Mouse (Mus musculus): ENCODE measurements around the gene Foxn1.

Foxn1 gene

DNA sequence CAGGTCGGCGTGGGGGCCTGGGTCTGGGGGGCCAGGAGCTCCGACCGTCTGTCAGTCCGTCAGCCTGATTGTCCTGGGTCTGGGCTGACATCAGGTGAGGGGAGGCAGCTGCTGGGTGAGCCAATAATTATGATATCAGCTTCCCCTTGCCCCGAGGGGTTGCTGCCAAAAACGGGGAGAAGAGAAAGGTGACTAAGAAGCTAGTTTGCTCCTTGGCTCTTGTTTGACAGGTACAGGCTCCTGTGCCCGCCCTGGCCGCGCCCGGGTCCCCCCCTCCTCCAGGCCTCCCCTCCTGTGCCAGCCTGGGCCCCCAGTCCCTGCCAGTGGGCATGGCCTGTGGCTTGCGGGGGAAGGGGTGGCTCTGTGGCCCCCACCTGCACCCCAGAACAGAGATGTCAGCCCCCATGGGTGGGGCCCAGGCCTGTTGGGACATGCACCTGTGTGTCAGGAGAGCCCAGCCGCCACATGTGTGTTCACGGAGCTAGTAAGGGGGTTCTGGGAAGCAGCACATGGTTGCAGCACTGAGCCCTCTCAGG lies at the start of gene Foxn1:
Foxn1 (minus strand) TSS at position 51 of the 536 bp plus-strand sequence.
- DNase-seq, result no peak

DNA sequence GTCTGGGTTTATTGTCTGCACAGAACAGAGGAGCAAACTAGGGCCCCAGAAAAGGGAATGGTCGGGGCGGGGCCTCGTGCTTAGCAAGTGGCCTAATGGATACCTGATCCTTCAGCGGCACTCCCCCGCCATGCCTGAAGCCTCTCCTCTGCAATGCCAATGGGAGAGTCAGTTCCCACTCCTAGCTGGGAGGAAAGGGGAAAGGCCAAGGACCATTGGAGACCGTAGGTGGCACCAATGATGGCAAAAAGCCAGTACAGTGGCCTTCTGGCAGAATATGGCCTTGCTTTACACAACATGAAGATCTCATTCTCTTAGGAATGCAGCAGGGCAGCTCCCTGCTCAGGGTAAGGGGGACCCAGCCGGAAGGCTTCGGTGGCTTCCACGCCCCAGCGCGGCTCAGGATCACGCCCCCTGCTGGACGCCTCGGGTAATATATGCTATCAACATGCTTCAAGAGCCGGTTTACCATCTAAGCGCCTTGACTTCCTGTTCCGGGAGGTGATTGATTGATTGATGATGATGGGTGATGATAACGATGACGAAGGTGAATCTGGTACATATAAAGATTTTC lies 49.5 kb upstream of the Foxn1 start:
- DNase-seq, result peak; percentile 60

- no peak for DNase-seq
These were observed 47.7 kb upstream of the Foxn1 start for GRCm38 (mm10) chr11:78434052-78434451.

DNA sequence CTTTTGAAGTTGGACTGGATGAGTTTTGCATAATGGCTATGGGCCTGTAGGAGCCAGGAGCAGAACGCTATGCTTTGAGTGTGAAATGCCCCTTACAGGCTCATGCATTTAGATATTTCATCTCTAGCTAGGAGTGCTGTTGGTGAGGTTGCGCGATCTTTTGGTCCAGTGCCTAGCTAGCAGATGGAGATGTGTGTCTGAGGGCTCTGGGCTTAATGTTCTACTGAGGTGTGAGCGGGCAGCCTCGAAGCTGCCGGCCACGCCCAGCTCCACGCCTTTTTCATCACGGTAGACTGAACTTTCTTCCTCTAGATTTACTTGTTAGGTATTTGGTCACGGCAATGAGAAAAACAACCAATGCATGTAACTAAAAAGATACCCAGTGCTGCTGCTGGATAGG lies 44.8 kb upstream of the Foxn1 start:
- no peak for DNase-seq

DNA sequence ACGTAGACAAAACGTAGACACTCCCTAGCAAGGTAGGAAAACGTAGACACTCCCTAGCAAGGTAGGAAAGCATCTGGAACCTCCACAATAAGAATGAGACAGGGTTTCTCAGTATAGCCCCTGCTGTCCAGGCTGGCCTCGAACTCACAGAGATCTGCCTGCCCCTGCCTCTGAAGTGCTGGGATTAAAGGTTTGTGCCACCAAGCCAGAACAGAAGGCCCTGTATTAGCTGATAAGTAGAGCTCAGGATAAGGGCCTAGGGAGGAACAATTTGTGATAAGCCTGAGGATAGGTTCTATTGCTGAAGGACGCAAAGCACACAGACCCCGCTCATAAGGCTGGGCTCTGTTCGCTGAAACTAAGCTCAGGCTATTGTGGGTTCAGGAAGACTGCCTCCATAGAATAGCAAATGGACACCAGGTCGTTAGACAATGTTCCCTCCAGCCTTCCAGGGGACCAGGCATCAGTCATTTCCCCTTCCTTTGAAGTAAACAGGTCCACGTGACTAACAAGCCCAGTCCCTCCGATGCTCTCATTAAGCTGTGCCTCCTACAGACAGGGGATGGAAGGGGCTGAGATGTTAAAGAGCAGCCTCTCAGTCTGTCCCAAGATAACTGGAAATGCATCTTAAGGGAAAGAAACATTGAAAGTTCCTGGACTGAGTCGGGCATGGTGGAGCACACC lies 44.0 kb upstream of the Foxn1 start:
- DNase-seq, result no peak

DNA sequence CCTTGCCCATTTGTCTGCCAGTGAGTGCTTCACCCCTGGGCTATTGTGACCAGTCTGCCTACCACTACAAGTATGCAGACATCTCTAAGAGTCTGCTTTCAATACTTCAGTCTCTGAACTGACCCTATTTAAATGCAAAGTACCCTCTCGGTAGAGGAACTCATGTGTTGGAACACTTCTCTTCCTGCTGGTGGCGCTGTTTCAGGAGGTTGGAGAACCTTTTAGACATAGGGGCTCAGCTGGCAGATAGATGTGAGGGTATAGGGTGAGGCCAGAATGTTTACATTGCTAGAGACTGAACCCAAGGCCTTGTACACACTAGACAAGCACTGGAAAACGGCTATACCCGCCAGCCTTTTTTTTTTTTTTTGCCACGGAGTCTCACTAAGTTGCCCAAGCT lies 42.0 kb upstream of the Foxn1 start:
- DNase-seq, result no peak

- DNase-seq, result no peak
These were observed 41.3 kb upstream of the Foxn1 start for GRCm38 (mm10) chr11:78427655-78428054.

DNA sequence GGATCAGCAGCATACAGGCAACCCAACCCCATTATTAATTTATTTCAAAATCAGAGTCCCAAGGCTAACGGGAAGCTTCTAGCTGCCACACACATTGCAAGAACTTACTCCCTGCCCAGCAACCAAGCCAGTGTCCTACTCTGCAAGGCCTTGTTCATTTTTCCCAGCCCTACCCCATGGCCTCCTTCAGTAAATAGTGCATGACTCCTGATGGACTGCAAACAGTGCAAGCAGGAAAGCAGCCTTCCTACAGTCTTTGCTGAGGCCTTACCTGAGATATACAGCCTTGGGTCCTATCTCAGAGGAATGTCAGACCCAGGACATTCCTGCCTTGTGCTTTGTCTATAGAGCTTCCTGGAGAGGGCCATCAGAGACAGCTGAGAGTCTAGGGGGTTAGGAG lies 39.2 kb upstream of the Foxn1 start:
- no peak for DNase-seq

GRCm38 (mm10) chr11:78424352-78424751 lies 38.0 kb upstream of the Foxn1 start:
- no peak for DNase-seq

- no peak for DNase-seq
These were observed 35.9 kb upstream of the Foxn1 start, which contains the start of gene Slc13a2 for GRCm38 (mm10) chr11:78422055-78422819. TSS of gene Slc13a2 (minus strand) at chr11:78422217.

- DNase-seq, result no peak
These were observed 35.0 kb upstream of the Foxn1 start for GRCm38 (mm10) chr11:78421201-78422009.

GRCm38 (mm10) chr11:78420263-78420889 lies 34.0 kb upstream of the Foxn1 start:
- no peak for DNase-seq

DNA sequence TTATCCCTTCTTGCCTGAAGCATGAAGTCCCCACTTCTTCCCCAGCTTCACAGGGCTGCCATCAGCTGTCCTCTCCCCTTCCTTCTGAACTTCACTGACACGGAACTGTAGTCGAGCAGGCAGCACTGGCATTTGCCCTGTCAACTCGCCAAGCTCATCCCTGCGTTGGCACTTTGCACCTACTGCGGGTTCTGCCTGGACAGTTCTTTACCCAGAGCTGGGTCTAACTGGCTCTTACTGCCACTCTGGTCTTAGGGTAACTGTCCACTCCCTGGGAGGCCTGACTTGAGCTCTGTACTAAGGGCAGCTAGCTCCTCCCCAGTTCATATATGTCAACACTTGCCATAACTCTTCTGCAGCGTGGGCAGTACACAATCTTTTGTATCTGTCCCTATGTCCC lies 30.5 kb upstream of the Foxn1 start:
- DNase-seq, result no peak

DNA sequence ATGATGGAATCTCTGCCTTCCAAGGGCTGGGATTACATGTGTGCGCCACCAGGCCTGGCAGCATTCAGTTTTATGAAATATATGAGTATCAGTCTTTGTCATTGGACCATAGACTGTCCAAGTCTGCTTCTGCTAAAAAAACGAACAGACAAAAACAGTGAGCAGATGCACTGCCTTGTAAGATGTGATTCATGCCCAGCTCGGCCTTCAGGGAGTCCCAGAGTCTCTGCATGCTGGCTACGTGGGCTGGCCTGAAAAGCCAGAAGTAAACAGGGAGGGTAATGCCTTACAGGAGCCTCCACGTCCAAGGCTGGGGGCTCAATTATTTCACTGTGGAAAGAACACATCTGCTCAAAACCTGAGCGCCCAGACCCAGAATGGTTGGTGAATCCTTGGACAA lies 26.5 kb upstream of the Foxn1 start:
- DNase-seq, result no peak

GRCm38 (mm10) chr11:78412324-78412850 lies 26.0 kb upstream of the Foxn1 start:
- DNase-seq, result no peak

GRCm38 (mm10) chr11:78411606-78412323 lies 25.4 kb upstream of the Foxn1 start:
- DNase-seq, result no peak

GRCm38 (mm10) chr11:78408256-78409240 lies 22.2 kb upstream of the Foxn1 start:
- DNase-seq, result no peak

GRCm38 (mm10) chr11:78402062-78402461 lies 15.7 kb upstream of the Foxn1 start:
- DNase-seq, result no peak

GRCm38 (mm10) chr11:78401469-78401868 lies 15.1 kb upstream of the Foxn1 start:
- no peak for DNase-seq

GRCm38 (mm10) chr11:78400936-78401335 lies 14.6 kb upstream of the Foxn1 start:
- DNase-seq, result no peak
